Mouse (Mus musculus) testis, adult 2 months (tissue): ENCODE measurements around the gene Phf21a. TPM values are rescaled to one million over a fixed set of nuclear protein-coding genes. Genes with fewer than 3 reads are reported as not detected.

Experiments used
- H3K27ac ChIP-seq: fragments of 200-500 bp; 2 replicates; pipeline ENCODE4 v1.5.1; 2012; ENCODE audit warnings: low read depth, low read length; ENCODE audit not compliant: control insufficient read depth, insufficient read depth
- H3K27me3 ChIP-seq: fragments of 200-500 bp; 2 replicates; pipeline ENCODE4 v1.6.1; 2012; ENCODE audit warnings: mild to moderate bottlenecking, low read length, moderate library complexity; ENCODE audit not compliant: control insufficient read depth, insufficient read depth
- H3K36me3 ChIP-seq: fragments of 200-500 bp; 2 replicates; pipeline ENCODE4 v1.6.1; 2012; ENCODE audit warnings: mild to moderate bottlenecking, low read length; ENCODE audit not compliant: control insufficient read depth, insufficient read depth
- H3K4me1 ChIP-seq: fragments of 200-500 bp; 2 replicates; pipeline ENCODE4 v1.6.1; 2012; ENCODE audit warnings: low read length; ENCODE audit not compliant: control insufficient read depth, insufficient read depth
- H3K4me3 ChIP-seq: fragments of 200-500 bp; 2 replicates; pipeline ENCODE4 v1.5.1; 2012; ENCODE audit warnings: low read depth, mild to moderate bottlenecking, low read length, moderate library complexity, mixed read lengths; ENCODE audit not compliant: control insufficient read depth
- CTCF ChIP-seq: fragments of 200-500 bp; IDR thresholded peaks from 2 replicates; pipeline ENCODE4 v1.5.1; 2012; ENCODE audit warnings: low read depth, mild to moderate bottlenecking, inconsistent platforms, low read length, moderate library complexity; ENCODE audit not compliant: control insufficient read depth, insufficient read depth, insufficient replicate concordance
- POLR2A ChIP-seq: fragments of 200-500 bp; IDR thresholded peaks from 2 replicates; pipeline ENCODE4 v1.6.1; 2012; ENCODE audit warnings: low read depth, mild to moderate bottlenecking, inconsistent platforms, low read length, moderate library complexity; ENCODE audit not compliant: control insufficient read depth
- polyA plus RNA-seq: library from polyadenylated mRNA; depleted of rRNA; stranded (reverse); fragments of >200 nt; gene quantifications from 2 replicates; pipeline ENCODE4 v1.2.3, GENCODE M21; 2012

The Phf21a gene
- polyA plus RNA-seq, 1 experiment: 78.4 TPM

DNA sequence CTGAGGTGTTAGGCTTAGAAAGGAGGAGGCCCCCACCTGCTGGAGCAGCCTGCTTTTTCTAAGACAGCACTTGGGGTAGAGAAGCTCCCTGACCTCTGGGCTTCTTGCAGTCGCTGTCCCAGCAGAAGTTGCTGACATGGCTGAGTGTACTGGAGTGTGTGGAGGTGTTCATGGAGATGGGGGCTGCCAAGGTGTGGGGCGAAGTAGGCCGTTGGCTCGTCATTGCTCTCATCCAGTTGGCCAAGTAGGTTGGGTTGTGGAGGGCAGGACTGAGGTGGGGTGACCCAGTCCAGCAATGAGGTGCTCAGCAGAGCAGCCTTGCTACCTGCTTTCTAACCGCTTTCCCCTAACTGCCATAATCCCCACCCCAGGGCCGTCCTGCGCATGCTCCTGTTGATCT is 284.4 kb downstream of the Phf21a start:
- H3K36me3 ChIP-seq: no peaks in the 10 kb centered on the region; the same call in 1 of the 2 replicates
- no peak for TF ChIP-seq CTCF
- TF ChIP-seq POLR2A: no peak; the same call in 1 of the 2 replicates
- H3K4me3 ChIP-seq: peak overlapping the region; percentile 37

DNA sequence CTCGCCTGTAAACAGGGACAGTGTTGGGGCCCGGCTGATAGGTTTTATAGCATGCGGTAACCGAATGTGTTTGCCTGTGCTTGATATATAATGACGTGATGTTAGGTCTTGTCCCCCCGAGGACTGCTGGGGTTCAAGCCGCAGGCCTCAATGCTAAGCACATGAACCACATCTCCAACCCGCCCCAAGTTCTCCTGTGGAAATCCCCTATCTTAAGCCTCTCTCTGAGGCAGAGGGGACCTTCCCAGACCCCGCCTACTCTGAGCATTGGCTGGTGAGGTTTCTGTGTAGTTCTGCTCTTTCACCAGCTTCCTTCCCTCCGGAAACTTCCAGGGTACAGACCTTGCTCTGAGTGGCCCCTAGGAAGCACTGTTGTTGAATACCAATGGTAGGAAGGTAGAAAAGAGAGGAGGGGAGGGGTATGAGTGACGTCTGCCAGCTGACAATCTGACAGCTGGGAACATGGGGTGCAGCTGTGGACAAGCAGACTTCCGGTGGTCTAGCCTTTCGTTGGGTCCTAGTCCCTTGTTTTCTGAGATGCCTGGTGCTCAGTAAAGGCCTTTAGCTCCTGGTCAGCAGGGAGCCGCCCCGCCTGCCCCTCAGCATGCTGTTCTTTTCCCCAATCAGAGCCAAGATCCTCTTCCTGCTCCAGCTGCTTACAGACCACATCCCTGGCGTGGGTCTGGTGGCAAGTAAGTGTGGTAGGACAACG is 287.0 kb downstream of the Phf21a start:
- H3K36me3 ChIP-seq: no peaks in the 10 kb centered on the region; the same call in 1 of the 2 replicates
- TF ChIP-seq POLR2A: no peak
- no peak for TF ChIP-seq CTCF
- H3K27ac ChIP-seq: peak overlapping the region; percentile 46
- peaks cover 4% of the 10 kb centered on the region for H3K4me1 ChIP-seq
- no peaks in the 10 kb centered on the region for H3K27me3 ChIP-seq
- peak overlapping the region; percentile 78 for H3K4me3 ChIP-seq

More for the DNA sequence above, 284.4 kb downstream of the Phf21a start:
- Histone ChIP-seq H3K27ac (no peak overlapping the region), H3K4me1 (peaks cover 10% of the 10 kb centered on the region), H3K27me3 (no peaks in the 10 kb centered on the region)

DNA sequence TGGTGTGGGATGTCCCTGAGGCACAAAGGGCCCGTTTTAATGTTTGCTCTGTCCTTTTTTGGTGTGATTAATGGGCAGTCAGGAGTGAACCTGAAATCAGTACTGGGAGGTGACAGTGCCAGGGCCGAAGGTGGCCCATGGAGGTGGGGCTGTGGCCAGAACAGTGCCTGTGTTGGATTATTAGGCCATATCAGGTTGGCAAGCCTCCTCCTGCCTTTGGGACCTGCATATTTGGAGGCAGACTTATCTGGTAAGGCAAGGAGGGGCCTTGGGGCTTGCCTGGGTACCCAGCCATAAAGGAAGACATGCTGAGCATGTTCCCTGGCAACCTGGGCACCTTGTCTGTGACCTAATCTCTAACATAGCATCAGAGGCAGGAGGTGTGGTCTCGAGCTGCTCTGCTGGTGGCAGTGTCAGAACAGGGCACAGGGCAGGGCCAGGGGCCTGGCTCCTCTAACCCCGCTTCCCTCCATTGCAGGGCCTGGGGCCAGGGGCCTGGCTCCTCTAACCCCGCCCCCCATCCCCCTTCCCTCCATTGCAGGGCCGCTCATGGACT is 287.7 kb downstream of the Phf21a start:
- Histone ChIP-seq H3K27me3 (no peaks in the 10 kb centered on the region), H3K36me3 (no peaks in the 10 kb centered on the region; the same call in 1 of the 2 replicates), H3K4me1 (peaks cover 4% of the 10 kb centered on the region), H3K4me3 (peak overlapping the region; percentile 78), H3K27ac (peak overlapping the region; percentile 46)
- TF ChIP-seq POLR2A: peak; percentile 61; the same call in 1 of the 2 replicates
- no peak for TF ChIP-seq CTCF

- no peaks in the 10 kb centered on the region; the same call in 1 of the 2 replicates for H3K36me3 ChIP-seq
These were observed 288.2 kb downstream of the Phf21a start for GRCm38 (mm10) chr2:92381161-92381560.

GRCm38 (mm10) chr2:92381901-92382588 is 289.1 kb downstream of the Phf21a start, which contains the start of gene 1700029I15Rik:
1700029I15Rik (plus strand) TSS chr2:92382538.
- Histone ChIP-seq H3K27me3 (no peaks in the 10 kb centered on the region), H3K36me3 (no peaks in the 10 kb centered on the region; the same call in 1 of the 2 replicates), H3K27ac (peak within 1 kb of the TSS; percentile 49), H3K4me1 (no peaks in the 10 kb centered on the region), H3K4me3 (peak within 1 kb of the TSS; percentile 78)
- TF ChIP-seq CTCF: no peak
- no peak for TF ChIP-seq POLR2A

More at GRCm38 (mm10) chr2:92381161-92381560, 288.2 kb downstream of the Phf21a start:
- Histone ChIP-seq H3K4me1 (peaks cover 2% of the 10 kb centered on the region; the same call in 1 of the 2 replicates), H3K27ac (peak overlapping the region; percentile 22; the same call in 1 of the 2 replicates), H3K4me3 (peak overlapping the region; percentile 78), H3K27me3 (no peaks in the 10 kb centered on the region)
- TF ChIP-seq CTCF (no peak), POLR2A (no peak)

GRCm38 (mm10) chr2:92382759-92383158 is 289.8 kb downstream of the Phf21a start:
- Histone ChIP-seq H3K27ac (peak overlapping the region; percentile 46), H3K27me3 (no peaks in the 10 kb centered on the region), H3K36me3 (no peaks in the 10 kb centered on the region; the same call in 1 of the 2 replicates), H3K4me3 (peak overlapping the region; percentile 78), H3K4me1 (no peaks in the 10 kb centered on the region)
- no peak for TF ChIP-seq CTCF
- peak; percentile 72; the same call in 1 of the 2 replicates for TF ChIP-seq POLR2A

DNA sequence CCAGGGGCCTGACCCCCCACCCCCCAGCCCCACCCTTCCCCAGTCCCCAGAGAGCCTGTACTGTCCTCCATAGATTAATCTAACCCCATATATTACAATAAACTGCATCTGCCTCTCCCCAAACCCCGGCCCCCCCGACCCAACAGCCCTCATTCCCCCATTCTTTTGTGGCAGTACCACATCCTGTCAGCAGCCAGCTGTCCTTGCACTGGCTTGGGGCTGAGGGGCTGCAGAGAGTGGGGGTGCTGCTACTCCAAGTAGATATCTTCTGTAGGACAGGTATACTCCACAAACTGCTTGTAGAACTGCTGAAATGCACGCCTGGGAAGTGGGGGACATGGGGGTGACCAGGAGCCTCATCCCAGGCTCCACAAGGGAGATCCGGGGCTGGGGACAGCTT is 291.2 kb downstream of the Phf21a start:
- Histone ChIP-seq H3K27me3 (no peaks in the 10 kb centered on the region), H3K27ac (no peak overlapping the region), H3K36me3 (no peaks in the 10 kb centered on the region), H3K4me3 (peak overlapping the region; percentile 78), H3K4me1 (peaks cover 6% of the 10 kb centered on the region)
- no peak for TF ChIP-seq POLR2A
- no peak for TF ChIP-seq CTCF
